Mouse (Mus musculus) stomach, embryonic 16.5 days (tissue): ENCODE results near the gene Rbfox3. TPM values are rescaled to one million over a fixed set of nuclear protein-coding genes. Genes with fewer than 3 reads are reported as not detected.

Experiments used
- ATAC-seq: fragments of 200-750 bp; cut with Nextera tagmentation; 2 replicates; pipeline ENCODE4 v1.8.0; 2017; ENCODE audit warnings: moderate number of reproducible peaks, moderate TSS enrichment; ENCODE audit not compliant: insufficient read depth, low FRiP score
- H3K27ac ChIP-seq: fragments of 300-500 bp; sonication (generic); 2 replicates; pipeline ENCODE4 v1.5.1; 2014; ENCODE audit warnings: low read length
- H3K27me3 ChIP-seq: fragments of 300-500 bp; sonication (generic); 2 replicates; pipeline ENCODE4 v1.6.1; 2014; ENCODE audit warnings: low read length, control low read depth, mixed read lengths; ENCODE audit not compliant: control insufficient read depth, insufficient read depth
- H3K36me3 ChIP-seq: fragments of 300-500 bp; sonication (generic); 2 replicates; pipeline ENCODE4 v1.6.1; 2014; ENCODE audit warnings: low read length; ENCODE audit not compliant: control insufficient read depth, insufficient read depth
- H3K4me1 ChIP-seq: fragments of 300-500 bp; sonication (generic); 2 replicates; pipeline ENCODE4 v1.6.1; 2014; ENCODE audit warnings: low read length, control low read depth, mixed read lengths; ENCODE audit not compliant: control insufficient read depth, insufficient read depth
- H3K4me2 ChIP-seq: fragments of 300-500 bp; sonication (generic); 2 replicates; pipeline ENCODE4 v1.6.1; 2014; ENCODE audit warnings: low read depth, low read length, mixed read lengths
- H3K4me3 ChIP-seq: fragments of 300-500 bp; sonication (generic); replicated peaks from 2 replicates; pipeline ENCODE4 v1.5.1; 2014; ENCODE audit warnings: mild to moderate bottlenecking, low read length
- H3K9ac ChIP-seq: fragments of 300-500 bp; sonication (generic); 2 replicates; pipeline ENCODE4 v1.6.1; 2014; ENCODE audit warnings: low read length
- H3K9me3 ChIP-seq: fragments of 300-500 bp; sonication (generic); replicated peaks from 2 replicates; pipeline ENCODE4 v1.6.1; 2016; ENCODE audit warnings: low read length, control low read depth; ENCODE audit not compliant: control insufficient read depth
- WGBS: fragments of 180-500 bp; shearing (Covaris S2); extraction: QIAGEN DNeasy Blood & Tissue Kit; methylation state at CpG from one replicate; pipeline ENCODE4 v1.1.7; 2014; 5-methylcytosine and 5-hydroxymethylcytosine counted together
- polyA plus RNA-seq: library from polyadenylated mRNA; unstranded; fragments of >200 nt; fragmentation: Nextera tagmentation; extraction: Ambion mirVana; gene quantifications from 2 replicates; pipeline ENCODE4 v1.2.1, GENCODE M21; 2015

Rbfox3 gene
- polyA plus RNA-seq, 1 experiment from 2014 or later: 1.1 TPM

- H3K27me3 ChIP-seq: no peaks in the 10 kb centered on the region
- no peak for ATAC-seq
- no peak overlapping the region for H3K9ac ChIP-seq
- no peaks in the 10 kb centered on the region for H3K36me3 ChIP-seq
- H3K27ac ChIP-seq: no peak overlapping the region
- no peaks in the 10 kb centered on the region for H3K4me1 ChIP-seq
- no peak overlapping the region for H3K4me2 ChIP-seq
- H3K4me3 ChIP-seq: no peak overlapping the region
- WGBS: 36% methylated on average over 2 of the region's 2 CpGs
- H3K9me3 ChIP-seq: no peaks in the 10 kb centered on the region
Measured at GRCm38 (mm10) chr11:118821353-118821752, 90.0 kb downstream of the Rbfox3 start.

DNA sequence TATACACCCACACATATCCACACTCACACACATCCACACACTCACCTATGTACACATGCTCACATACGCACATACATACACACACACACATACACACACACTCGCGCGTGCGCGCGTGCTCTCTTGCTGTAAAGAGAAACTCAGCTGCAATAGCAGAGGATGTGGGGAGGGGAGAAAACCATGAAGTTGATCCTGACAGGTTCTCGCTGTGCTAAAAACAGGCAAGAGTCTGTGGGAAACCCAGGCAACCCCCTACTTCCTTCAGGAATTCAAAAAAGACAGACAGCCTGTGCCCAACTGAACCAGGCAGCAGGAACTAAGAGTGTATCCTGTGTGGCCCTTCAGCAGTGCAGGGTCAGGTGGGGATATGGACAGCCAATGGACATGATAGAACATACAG lies 92.9 kb downstream of the Rbfox3 start:
- ATAC-seq: no peak; the same call in 1 of the 2 replicates
- no peaks in the 10 kb centered on the region for H3K9me3 ChIP-seq
- WGBS: 86% methylated on average over 8 of the region's 8 CpGs

GRCm38 (mm10) chr11:118815118-118815517 lies 96.3 kb downstream of the Rbfox3 start:
- Histone ChIP-seq H3K9me3 (no peaks in the 10 kb centered on the region), H3K4me2 (no peak overlapping the region), H3K4me1 (no peaks in the 10 kb centered on the region), H3K36me3 (no peaks in the 10 kb centered on the region), H3K27ac (no peak overlapping the region), H3K4me3 (no peak overlapping the region), H3K27me3 (no peaks in the 10 kb centered on the region), H3K9ac (no peak overlapping the region)
- 78% methylated on average over 5 of the region's 5 CpGs for WGBS
- no peak for ATAC-seq

More for the DNA sequence above, 92.9 kb downstream of the Rbfox3 start:
- Histone ChIP-seq H3K4me2 (no peak overlapping the region), H3K4me1 (no peaks in the 10 kb centered on the region), H3K36me3 (no peaks in the 10 kb centered on the region), H3K27ac (no peak overlapping the region), H3K9ac (no peak overlapping the region), H3K4me3 (no peak overlapping the region), H3K27me3 (no peaks in the 10 kb centered on the region)

DNA sequence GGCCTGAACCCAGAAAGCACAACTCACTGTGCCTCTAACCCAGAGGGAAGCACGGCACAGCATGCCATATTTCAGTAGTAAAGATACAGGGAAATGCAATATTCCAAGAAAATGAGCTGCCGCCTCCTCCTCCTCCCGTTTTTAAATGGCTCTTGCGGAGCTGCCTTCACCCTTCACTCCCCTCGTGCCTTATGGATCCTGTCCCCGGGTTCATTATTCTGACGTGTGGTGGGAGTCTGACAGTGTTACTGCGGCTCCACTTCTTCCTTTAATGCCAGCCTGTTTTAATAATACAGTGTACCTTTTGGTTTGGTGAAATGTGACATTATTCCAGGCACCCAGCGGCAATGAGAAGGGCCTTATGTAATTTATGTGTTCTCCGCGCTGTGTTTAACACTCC lies 97.5 kb downstream of the Rbfox3 start:
- no peaks in the 10 kb centered on the region for H3K27me3 ChIP-seq
- H3K4me1 ChIP-seq: no peaks in the 10 kb centered on the region
- H3K36me3 ChIP-seq: no peaks in the 10 kb centered on the region
- H3K9ac ChIP-seq: no peak overlapping the region
- no peak overlapping the region for H3K4me2 ChIP-seq
- H3K9me3 ChIP-seq: no peaks in the 10 kb centered on the region
- H3K27ac ChIP-seq: no peak overlapping the region
- no peak for ATAC-seq
- no peak overlapping the region for H3K4me3 ChIP-seq
- 57% methylated on average over 11 of the region's 11 CpGs for WGBS

DNA sequence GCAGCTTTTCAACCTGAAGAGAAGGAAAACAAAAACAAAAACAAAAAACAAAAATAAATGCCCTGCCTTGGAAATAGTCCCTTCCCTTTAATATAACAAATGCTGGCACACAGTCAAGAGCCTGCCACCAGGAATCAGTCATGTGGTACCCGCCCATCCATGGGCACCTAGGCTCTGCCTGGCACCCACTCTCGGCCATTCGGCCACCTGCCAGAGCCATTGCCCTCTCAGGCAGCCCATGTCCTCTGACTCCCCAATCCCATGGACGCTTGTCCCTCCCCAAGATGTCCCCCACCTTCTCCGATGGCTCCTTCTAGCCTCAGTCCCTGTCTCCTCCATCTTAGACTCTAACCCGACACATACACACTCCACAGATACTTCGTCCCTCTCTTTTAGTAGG lies 100.0 kb downstream of the Rbfox3 start:
- H3K4me1 ChIP-seq: 0 out of 2 replicates have a peak, but pooled peaks cover 2% of the 10 kb centered on the region
- H3K27me3 ChIP-seq: no peaks in the 10 kb centered on the region
- 90% methylated on average over 7 of the region's 7 CpGs for WGBS
- no peaks in the 10 kb centered on the region for H3K9me3 ChIP-seq
- H3K9ac ChIP-seq: no peak overlapping the region
- H3K4me2 ChIP-seq: no peak overlapping the region
- no peaks in the 10 kb centered on the region for H3K36me3 ChIP-seq
- H3K27ac ChIP-seq: no peak overlapping the region
- no peak for ATAC-seq
- no peak overlapping the region for H3K4me3 ChIP-seq

DNA sequence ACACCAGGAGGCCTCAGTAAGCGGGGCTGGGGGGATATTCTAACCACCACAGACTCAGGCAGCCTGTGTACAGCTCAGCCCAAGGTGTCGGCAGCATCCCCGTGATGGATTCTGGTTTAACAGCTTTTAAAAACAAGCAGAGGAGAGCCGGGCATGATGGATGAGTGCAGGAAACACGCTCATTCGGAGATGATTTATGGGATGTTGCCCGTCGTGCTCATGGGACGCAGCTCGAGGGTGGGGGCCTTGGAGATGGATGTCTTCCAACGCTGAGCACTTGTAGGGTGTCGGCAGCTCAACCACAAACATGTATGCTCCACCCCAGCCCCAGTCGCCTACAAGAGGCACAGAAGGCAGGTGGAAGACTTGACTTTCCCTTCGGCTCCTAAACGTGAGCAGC lies 103.9 kb downstream of the Rbfox3 start:
- 14% methylated on average over 15 of the region's 15 CpGs for WGBS
- Histone ChIP-seq H3K9me3 (no peaks in the 10 kb centered on the region), H3K27me3 (no peaks in the 10 kb centered on the region), H3K27ac (no peak overlapping the region), H3K4me1 (0 out of 2 replicates have a peak, but pooled peaks cover 2% of the 10 kb centered on the region), H3K9ac (no peak overlapping the region), H3K4me2 (no peak overlapping the region), H3K36me3 (no peaks in the 10 kb centered on the region), H3K4me3 (no peak overlapping the region)
- ATAC-seq: no peak

GRCm38 (mm10) chr11:118794856-118795602 lies 116.4 kb downstream of the Rbfox3 start:
- H3K36me3 ChIP-seq: no peaks in the 10 kb centered on the region
- H3K27ac ChIP-seq: no peak overlapping the region
- WGBS: 45% methylated on average over 8 of the region's 8 CpGs
- peak; percentile 49; the same call in 1 of the 2 replicates for ATAC-seq
- H3K4me1 ChIP-seq: no peaks in the 10 kb centered on the region
- H3K4me3 ChIP-seq: no peak overlapping the region
- H3K27me3 ChIP-seq: no peaks in the 10 kb centered on the region
- no peak overlapping the region for H3K9ac ChIP-seq
- H3K4me2 ChIP-seq: no peak overlapping the region
- H3K9me3 ChIP-seq: no peaks in the 10 kb centered on the region

GRCm38 (mm10) chr11:118793639-118794021 lies 117.8 kb downstream of the Rbfox3 start:
- no peak overlapping the region for H3K4me2 ChIP-seq
- no peak for ATAC-seq
- no peaks in the 10 kb centered on the region for H3K4me1 ChIP-seq
- no peak overlapping the region for H3K27ac ChIP-seq
- WGBS: 79% methylated on average over 16 of the region's 16 CpGs
- no peak overlapping the region for H3K4me3 ChIP-seq
- no peaks in the 10 kb centered on the region for H3K27me3 ChIP-seq
- H3K36me3 ChIP-seq: no peaks in the 10 kb centered on the region
- no peaks in the 10 kb centered on the region for H3K9me3 ChIP-seq
- no peak overlapping the region for H3K9ac ChIP-seq

DNA sequence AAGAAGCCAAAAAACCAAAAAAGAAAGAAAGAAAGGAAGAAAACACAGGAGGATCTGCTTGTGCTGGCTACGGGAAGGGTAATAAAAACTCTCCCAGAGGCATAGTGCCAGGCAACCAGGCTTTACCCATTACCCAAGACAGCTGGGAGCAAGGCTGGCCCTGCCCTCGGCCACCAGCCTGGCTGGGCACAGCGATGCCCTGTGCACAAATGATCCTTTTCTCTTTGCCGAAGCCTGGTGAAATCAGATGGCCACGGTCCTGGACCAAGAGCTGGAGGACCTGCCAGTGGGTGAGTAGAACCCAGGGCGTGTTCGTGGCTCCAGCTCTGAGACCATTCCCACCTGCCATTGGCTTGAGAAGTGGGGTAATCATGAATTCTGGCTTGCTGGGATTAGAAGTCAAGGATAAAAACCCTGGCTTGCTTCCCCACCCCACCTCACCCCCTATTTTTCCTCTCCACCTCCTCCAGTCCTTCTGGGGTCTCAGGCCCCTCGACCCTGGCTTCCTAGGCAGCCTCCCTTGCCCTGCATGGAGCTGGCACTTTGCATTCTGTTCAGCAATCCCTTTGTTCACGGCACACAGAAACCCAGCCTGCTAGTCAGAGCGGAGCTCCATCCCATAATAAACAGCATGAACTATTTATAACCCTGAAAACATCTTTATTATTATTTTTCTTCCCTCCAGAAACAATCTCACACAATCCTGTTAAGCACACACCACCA lies 118.3 kb downstream of the Rbfox3 start:
- no peak overlapping the region for H3K9ac ChIP-seq
- no peaks in the 10 kb centered on the region for H3K27me3 ChIP-seq
- no peak overlapping the region for H3K4me2 ChIP-seq
- 75% methylated on average over 10 of the region's 10 CpGs for WGBS
- no peaks in the 10 kb centered on the region for H3K4me1 ChIP-seq
- H3K9me3 ChIP-seq: no peaks in the 10 kb centered on the region
- no peak overlapping the region for H3K4me3 ChIP-seq
- H3K27ac ChIP-seq: no peak overlapping the region
- ATAC-seq: no peak
- H3K36me3 ChIP-seq: no peaks in the 10 kb centered on the region
